Mouse (Mus musculus) heart, postnatal 0 days (tissue): ENCODE data around the gene Extl1.

Experiments
- CTCF ChIP-seq: IDR thresholded peaks from 2 replicates; pipeline ENCODE4 v1.5.1; 2016; ENCODE audit warnings: antibody characterized with exemption, control low read depth, low read depth
- EP300 ChIP-seq: IDR thresholded peaks from 2 replicates; pipeline ENCODE4 v1.6.1; 2016; ENCODE audit warnings: antibody characterized with exemption, low read depth

- no peak for TF ChIP-seq CTCF
- no peak for TF ChIP-seq EP300
Measured at GRCm38 (mm10) chr4:134423949-134424348, 40.3 kb upstream of the Extl1 start.
